Mouse (Mus musculus) forebrain, embryonic 12.5 days (tissue): ENCODE results near the gene Mfn2. TPM values are rescaled to one million over a fixed set of nuclear protein-coding genes. Genes with fewer than 3 reads are reported as not detected.
"Not testable (repeated sequence)": the region's sequence is repeated elsewhere in the genome, so short reads cannot be mapped to it uniquely, and the experiment has no call there.

ENCODE experiments used
- ATAC-seq: fragments of 200-750 bp; cut with Nextera tagmentation; 2 replicates; pipeline ENCODE4 v1.8.0; 2017; ENCODE audit warnings: moderate TSS enrichment; ENCODE audit not compliant: low FRiP score
- H3K27ac ChIP-seq: fragments of 300-500 bp; sonication (generic); 2 replicates; pipeline ENCODE4 v1.5.1; 2016; ENCODE audit warnings: mild to moderate bottlenecking
- H3K27me3 ChIP-seq: fragments of 300-500 bp; sonication (generic); 2 replicates; pipeline ENCODE4 v1.6.1; 2016; ENCODE audit warnings: mild to moderate bottlenecking
- H3K36me3 ChIP-seq: fragments of 300-500 bp; sonication (generic); replicated peaks from 2 replicates; pipeline ENCODE4 v1.6.1; 2016; ENCODE audit warnings: mild to moderate bottlenecking
- H3K4me1 ChIP-seq: fragments of 300-500 bp; sonication (generic); 2 replicates; pipeline ENCODE4 v1.6.1; 2016
- H3K4me2 ChIP-seq: fragments of 300-500 bp; sonication (generic); 2 replicates; pipeline ENCODE4 v1.6.1; 2016; ENCODE audit warnings: mild to moderate bottlenecking, moderate library complexity
- H3K4me3 ChIP-seq: fragments of 300-500 bp; sonication (generic); replicated peaks from 2 replicates; pipeline ENCODE4 v1.5.1; 2016; ENCODE audit warnings: mild to moderate bottlenecking
- H3K9ac ChIP-seq: fragments of 300-500 bp; sonication (generic); 2 replicates; pipeline ENCODE4 v1.6.1; 2016; ENCODE audit warnings: mild to moderate bottlenecking
- H3K9me3 ChIP-seq: fragments of 300-500 bp; sonication (generic); 2 replicates; pipeline ENCODE4 v1.6.1; 2016
- WGBS: fragments of 180-500 bp; shearing (Covaris S2); methylation state at CpG from one replicate; pipeline ENCODE4 v1.1.7; 2016; 5-methylcytosine and 5-hydroxymethylcytosine counted together
- polyA plus RNA-seq: library from polyadenylated mRNA; unstranded; fragments of >200 nt; fragmentation: Nextera tagmentation; extraction: Ambion mirVana; gene quantifications from 2 replicates; pipeline ENCODE4 v1.2.1, GENCODE M21; 2016

The Mfn2 gene
- polyA plus RNA-seq, 1 experiment from 2014 or later, result 61.2 TPM

DNA sequence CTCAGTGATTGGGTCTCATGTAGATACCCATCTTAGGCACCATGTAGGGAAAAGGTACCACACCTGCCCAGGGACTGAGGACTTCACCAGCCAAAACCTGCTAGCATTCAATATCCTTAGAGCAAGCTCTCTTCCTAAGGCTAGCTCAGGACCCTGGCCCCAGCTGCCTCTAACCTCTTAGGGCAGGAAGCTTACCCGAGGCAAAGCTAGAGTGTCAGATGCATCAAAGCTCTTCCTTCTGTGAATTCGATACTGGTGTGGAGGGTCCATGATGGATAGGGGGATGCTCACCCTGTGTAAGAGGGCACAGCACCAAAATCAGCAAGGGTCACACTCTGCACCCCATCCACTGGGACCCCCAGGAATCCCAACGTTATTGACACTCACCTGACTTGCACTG lies 42.5 kb downstream of the Mfn2 start:
- H3K4me1 ChIP-seq, result peaks cover 6% of the 10 kb centered on the region
- no peaks in the 10 kb centered on the region for H3K9me3 ChIP-seq
- no peak overlapping the region for H3K4me3 ChIP-seq
- no peak overlapping the region for H3K27ac ChIP-seq
- no peak overlapping the region for H3K9ac ChIP-seq
- 94% methylated on average over 3 of the region's 3 CpGs for WGBS
- no peak for ATAC-seq
- H3K4me2 ChIP-seq, result no peak overlapping the region
- no peaks in the 10 kb centered on the region for H3K27me3 ChIP-seq
- peaks cover 57% of the 10 kb centered on the region for H3K36me3 ChIP-seq

DNA sequence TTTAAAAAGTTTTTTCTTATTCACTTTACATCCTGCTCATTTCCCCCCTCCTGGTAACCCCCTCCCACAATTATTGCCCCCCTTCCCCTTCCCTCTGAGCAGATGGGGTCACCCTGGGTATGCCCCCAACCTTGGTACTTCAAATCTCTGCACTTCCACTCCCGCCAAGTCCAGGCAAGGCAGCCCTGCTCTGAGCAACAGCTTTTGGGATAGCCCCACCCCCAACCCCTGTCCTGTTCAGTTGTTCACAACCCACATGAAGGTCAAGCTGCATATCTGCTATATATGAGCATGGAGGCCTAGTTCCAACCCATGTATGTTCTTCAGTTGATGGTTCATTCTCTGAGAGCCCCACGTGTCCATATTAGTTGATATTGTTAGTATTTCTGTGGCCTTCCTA lies 53.7 kb downstream of the Mfn2 start:
- Histone ChIP-seq H3K4me3 (no peak overlapping the region), H3K9ac (no peak overlapping the region), H3K4me2 (no peak overlapping the region), H3K27me3 (0 out of 2 replicates have a peak, but pooled peaks cover 3% of the 10 kb centered on the region), H3K4me1 (peaks cover 13% of the 10 kb centered on the region), H3K9me3 (no peaks in the 10 kb centered on the region), H3K36me3 (no peaks in the 10 kb centered on the region), H3K27ac (no peak overlapping the region)
- WGBS, result 77% methylated on average over 2 of the region's 2 CpGs
- no peak for ATAC-seq

- H3K27ac ChIP-seq, result no peak overlapping the region
- H3K4me2 ChIP-seq, result peak overlapping the region; percentile 55
- H3K9ac ChIP-seq, result peak overlapping the region; percentile 61
- peaks cover 14% of the 10 kb centered on the region for H3K36me3 ChIP-seq
- H3K9me3 ChIP-seq, result peaks cover 5% of the 10 kb centered on the region; the same call in 1 of the 2 replicates
- H3K4me1 ChIP-seq, result peaks cover 13% of the 10 kb centered on the region
- WGBS, result 5% methylated on average over 4 of the region's 4 CpGs
- 0 out of 2 replicates have a peak, but pooled peaks cover 3% of the 10 kb centered on the region for H3K27me3 ChIP-seq
- peak overlapping the region; percentile 64 for H3K4me3 ChIP-seq
- ATAC-seq, result peak; percentile 66
Measured at GRCm38 (mm10) chr4:147848584-147848991, 55.9 kb downstream of the Mfn2 start.

DNA sequence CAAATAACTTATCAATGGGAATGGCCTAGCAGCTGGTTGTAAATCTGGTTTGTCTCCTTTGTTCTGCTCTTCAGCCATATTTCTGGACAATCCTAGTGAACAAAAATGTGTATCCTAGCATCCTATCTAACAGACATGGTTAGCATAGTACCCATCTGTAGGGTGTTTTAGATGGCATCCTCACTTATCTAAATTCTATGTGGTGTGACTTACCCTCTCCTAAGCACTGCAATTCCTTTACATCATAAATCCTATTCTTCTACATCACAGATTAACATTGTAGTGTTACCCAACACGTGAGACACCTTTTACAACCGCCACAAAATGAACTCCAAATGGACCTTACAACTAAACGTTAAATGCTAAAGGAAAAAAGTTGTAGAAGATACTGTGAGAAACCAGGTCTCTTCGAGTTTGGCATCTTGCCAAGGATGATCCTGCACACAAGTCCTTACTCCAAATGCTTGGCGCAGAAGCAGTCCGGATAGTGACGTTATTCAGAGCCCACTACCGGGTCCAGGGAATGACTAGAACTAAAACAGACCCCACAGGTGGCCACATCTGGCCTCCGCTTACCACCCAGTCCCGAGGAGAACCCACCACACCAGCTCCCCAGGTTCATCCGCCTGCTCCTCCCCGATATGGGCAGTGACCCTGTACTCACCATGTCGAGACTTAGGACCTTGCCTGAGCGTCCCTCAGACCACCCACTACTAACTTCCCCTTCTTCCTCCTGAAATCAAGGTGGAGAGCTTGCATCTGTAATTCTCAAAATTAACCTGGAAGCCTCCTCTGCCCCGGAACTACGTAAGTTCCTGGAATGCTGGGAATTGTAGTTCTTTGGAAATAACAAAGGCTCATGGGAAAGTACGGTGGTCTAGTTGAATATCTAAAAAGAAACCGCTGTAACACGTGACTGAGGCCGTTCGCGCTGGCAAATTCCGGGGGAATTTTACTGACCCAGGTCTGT lies 56.6 kb downstream of the Mfn2 start, which contains the start of gene Zfp933:
Gene Zfp933, minus strand, starts transcription at position 753 of the 970 bp plus-strand sequence.
- ATAC-seq, result peak; percentile 92
- 3% methylated on average over 23 of the region's 23 CpGs for WGBS
- peak within 1 kb of the TSS; percentile 61 for H3K9ac ChIP-seq
- no peak within 1 kb of the TSS for H3K27ac ChIP-seq
- H3K36me3 ChIP-seq, result peaks cover 21% of the 10 kb centered on the region
- peaks cover 13% of the 10 kb centered on the region for H3K4me1 ChIP-seq
- H3K27me3 ChIP-seq, result 0 out of 2 replicates have a peak, but pooled peaks cover 3% of the 10 kb centered on the region
- peak within 1 kb of the TSS; percentile 55 for H3K4me2 ChIP-seq
- H3K9me3 ChIP-seq, result peaks cover 8% of the 10 kb centered on the region
- H3K4me3 ChIP-seq, result peak within 1 kb of the TSS; percentile 64

DNA sequence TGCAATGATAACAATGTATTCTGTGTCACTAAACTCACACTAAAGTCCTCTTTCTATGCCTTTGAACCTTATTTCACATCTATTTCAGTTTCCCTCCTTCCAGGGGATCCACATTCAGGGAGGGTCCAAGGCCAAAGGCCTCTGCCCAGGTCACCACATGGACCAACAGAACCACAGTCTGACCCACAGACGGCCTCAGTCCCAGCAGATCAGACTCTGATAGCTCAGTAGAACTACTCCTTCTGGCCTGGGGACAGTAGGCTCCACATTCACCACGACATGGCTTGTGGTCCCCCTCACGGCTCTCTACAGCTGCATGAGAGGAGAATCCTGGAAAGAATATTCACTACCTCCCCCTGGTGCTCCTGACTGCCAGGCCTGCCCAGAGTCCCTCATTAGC lies 61.6 kb downstream of the Mfn2 start:
- Histone ChIP-seq H3K9ac (no peak overlapping the region), H3K27me3 (no peaks in the 10 kb centered on the region), H3K4me2 (no peak overlapping the region), H3K36me3 (peaks cover 44% of the 10 kb centered on the region), H3K27ac (no peak overlapping the region), H3K4me1 (peaks cover 7% of the 10 kb centered on the region), H3K9me3 (peaks cover 23% of the 10 kb centered on the region), H3K4me3 (no peak overlapping the region)
- ATAC-seq, result no peak
- WGBS, result 95% methylated on average over 3 of the region's 3 CpGs

DNA sequence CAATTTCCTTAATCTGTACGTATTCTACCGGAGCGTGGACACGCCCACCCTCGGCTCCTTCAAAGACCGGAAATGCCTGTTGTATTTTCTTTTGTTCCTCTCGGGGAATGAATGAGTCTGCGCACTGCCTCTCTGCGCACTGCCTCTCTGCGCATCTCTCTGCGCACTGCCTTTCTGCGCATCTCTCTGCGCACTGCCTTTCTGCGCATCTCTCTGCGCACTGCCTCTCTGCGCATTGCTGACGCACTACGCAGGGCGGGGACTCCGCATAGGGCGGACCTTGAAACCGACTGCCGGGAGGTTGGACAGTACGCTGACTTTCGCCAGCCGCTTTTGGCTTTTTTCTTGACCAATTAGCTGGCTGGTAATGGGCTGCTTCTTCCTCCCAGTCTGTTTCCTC lies 65.2 kb downstream of the Mfn2 start:
- WGBS, result 98% methylated on average over 17 of the region's 26 CpGs
- not testable (repeated sequence) for H3K9ac ChIP-seq, H3K27ac ChIP-seq, H3K27me3 ChIP-seq, H3K4me1 ChIP-seq, ATAC-seq, H3K4me3 ChIP-seq, H3K4me2 ChIP-seq
- H3K9me3 ChIP-seq, result peaks cover 22% of the 10 kb centered on the region
- peaks cover 35% of the 10 kb centered on the region for H3K36me3 ChIP-seq

GRCm38 (mm10) chr4:147824389-147824788 lies 80.1 kb downstream of the Mfn2 start:
- H3K9ac ChIP-seq, result no peak overlapping the region
- no peak overlapping the region for H3K4me2 ChIP-seq
- WGBS, result 93% methylated on average over 4 of the region's 4 CpGs
- no peaks in the 10 kb centered on the region for H3K4me1 ChIP-seq
- H3K27ac ChIP-seq, result no peak overlapping the region
- H3K27me3 ChIP-seq, result no peaks in the 10 kb centered on the region
- no peak for ATAC-seq
- peaks cover 74% of the 10 kb centered on the region for H3K9me3 ChIP-seq
- no peak overlapping the region for H3K4me3 ChIP-seq
- peaks cover 59% of the 10 kb centered on the region for H3K36me3 ChIP-seq

Other genes with a start within 250 kb of the Mfn2 start
- not detected in 2 replicates for gene Zfp534, start 202.2 kb downstream of the Mfn2 start, polyA plus RNA-seq
- 5.5 and 5.7 TPM in 2 replicates for gene Zfp984, start 94.9 kb downstream of the Mfn2 start, polyA plus RNA-seq
- 6.1 TPM in 2 replicates for gene Zfp933, start 56.3 kb downstream of the Mfn2 start, polyA plus RNA-seq
- gene Miip, start 35.9 kb downstream of the Mfn2 start, polyA plus RNA-seq, result 53.8 and 61.4 TPM in 2 replicates
- gene Fv1, start 35.7 kb downstream of the Mfn2 start, polyA plus RNA-seq, result 17.3 and 20.5 TPM in 2 replicates
- 21.6 and 24.9 TPM in 2 replicates for gene Plod1, start 32.1 kb upstream of the Mfn2 start, polyA plus RNA-seq
- 16.3 and 16.6 TPM in 2 replicates for gene 2510039O18Rik, start 36.2 kb upstream of the Mfn2 start, polyA plus RNA-seq
- gene Nppb, start 81.1 kb upstream of the Mfn2 start, polyA plus RNA-seq, result not detected in 2 replicates
- 0.82 and 0.99 TPM in 2 replicates for gene Nppa, start 96.0 kb upstream of the Mfn2 start, polyA plus RNA-seq
- 22.4 and 27.7 TPM in 2 replicates for gene Clcn6, start 134.1 kb upstream of the Mfn2 start, polyA plus RNA-seq
- 28.7 and 32.2 TPM in 2 replicates for gene Mthfr, start 134.4 kb upstream of the Mfn2 start, polyA plus RNA-seq
- 8.4 and 9.2 TPM in 2 replicates for gene Agtrap, start 183.3 kb upstream of the Mfn2 start, polyA plus RNA-seq
- 76.1 and 81.6 TPM in 2 replicates for gene Mad2l2, start 225.7 kb upstream of the Mfn2 start, polyA plus RNA-seq
- 6.4 and 8.0 TPM in 2 replicates for gene Draxin, start 226.0 kb upstream of the Mfn2 start, polyA plus RNA-seq
- gene Fbxo6, start 247.4 kb upstream of the Mfn2 start, polyA plus RNA-seq, result 14.9 and 16.4 TPM in 2 replicates